Mouse (Mus musculus): Measurements from ENCODE around the gene Psen1.

The Psen1 gene

DNA sequence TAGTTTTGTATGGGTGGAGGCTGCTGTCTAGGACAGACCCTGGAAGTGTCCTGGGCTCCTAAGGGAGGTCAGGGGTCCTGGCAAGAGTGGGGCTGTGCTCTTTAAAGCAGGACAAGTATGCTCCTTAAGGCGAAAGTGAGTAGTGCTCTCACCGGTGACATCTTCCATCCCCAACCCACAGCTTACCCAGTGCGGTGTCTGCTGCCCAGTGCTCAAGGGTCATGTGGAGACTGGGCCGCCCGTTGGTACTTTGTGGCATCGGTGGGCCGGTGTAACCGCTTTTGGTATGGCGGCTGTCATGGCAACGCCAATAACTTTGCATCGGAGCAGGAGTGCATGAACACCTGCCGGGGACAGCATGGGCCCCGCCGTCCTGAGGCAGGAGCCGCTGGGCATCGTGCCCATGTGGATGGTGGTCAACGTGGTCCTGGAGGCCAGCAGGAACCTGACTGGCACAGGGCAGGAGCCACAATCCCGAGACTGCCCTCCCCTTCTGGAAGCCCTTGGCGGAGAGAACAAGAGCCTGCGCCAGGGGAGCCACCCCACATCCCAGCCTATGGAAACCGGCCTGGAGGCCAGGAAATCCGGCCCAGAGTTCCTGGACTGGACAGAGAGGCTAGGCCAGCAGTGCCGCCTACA lies 93.8 kb downstream of the Psen1 start:
- no peak for TF ChIP-seq GATA4 (IDR thresholded peaks at IDR 0.05; ENCODE audit: insufficient replicate concordance, low read length)

DNA sequence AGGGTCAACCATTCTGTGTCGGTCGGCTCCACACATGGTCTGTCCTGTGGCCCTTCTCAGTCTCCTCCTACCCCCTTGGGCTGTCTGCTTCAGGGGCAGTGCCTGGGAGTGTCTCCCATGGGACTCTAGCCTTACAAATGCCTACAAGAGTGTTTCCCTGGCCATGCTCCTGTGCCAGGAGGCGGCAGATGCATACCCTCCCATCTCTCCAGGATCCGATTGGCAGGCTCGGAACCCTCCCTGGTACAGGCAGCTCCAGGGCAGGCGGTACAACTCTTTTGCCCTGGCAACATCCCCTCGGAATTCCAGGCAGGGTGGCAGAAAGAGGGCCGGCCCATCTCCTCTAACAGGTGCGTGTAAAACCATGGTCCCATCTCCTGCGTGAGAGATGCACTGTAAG lies 94.7 kb downstream of the Psen1 start:
- TF ChIP-seq GATA4 (IDR thresholded peaks at IDR 0.05; ENCODE audit: insufficient replicate concordance, low read length) = no peak
